Mouse (Mus musculus) Patski (cell line): ENCODE results near the gene Rybp. TPM values are rescaled to one million over a fixed set of nuclear protein-coding genes. Genes with fewer than 3 reads are reported as not detected.

ENCODE experiments used
- ATAC-seq: fragments of 100-300 bp; one replicate; pipeline ENCODE4 v1.8.0; 2021
- CTCF ChIA-PET: fragments of 350-600 bp; sonication (Branson Sonifier 250); formaldehyde crosslinking; loops from one replicate; lab custom pipeline; 2022; ENCODE audit warnings: inconsistent platforms; lab: Charles Lee
- POLR2A ChIA-PET: fragments of 350-600 bp; sonication (Branson Sonifier 250); formaldehyde crosslinking; loops from one replicate; lab custom pipeline; 2022; ENCODE audit warnings: antibody characterized with exemption, inconsistent platforms; lab: Charles Lee
- DNase-seq: peaks from one replicate; pipeline ENCODE4 v3.0.0-alpha.2; 2011; ENCODE audit warnings: low read depth, low spot score
- H3K27me3 ChIP-seq: fragments of 371-371 bp; one replicate; pipeline ENCODE4 v1.5.1; 2021
- CTCF ChIP-seq: fragments of 100-300 bp; IDR thresholded peaks from one replicate; pipeline ENCODE4 v1.5.1; 2021
- in situ Hi-C: fragments of 300-500 bp; cut with MboI; formaldehyde crosslinking; loops from 3 replicates; pipeline ENCODE4 v1.11.1; 2018; ENCODE audit warnings: low pct_unique_long_range_greater_than_20kb, mixed read lengths
- polyA plus RNA-seq: library from polyadenylated mRNA; unstranded; gene quantifications from one replicate; pipeline ENCODE4 v1.2.3, GENCODE M21; 2021

The Rybp gene
- polyA plus RNA-seq, 1 experiment from 2014 or later, result 22.6 TPM

DNA sequence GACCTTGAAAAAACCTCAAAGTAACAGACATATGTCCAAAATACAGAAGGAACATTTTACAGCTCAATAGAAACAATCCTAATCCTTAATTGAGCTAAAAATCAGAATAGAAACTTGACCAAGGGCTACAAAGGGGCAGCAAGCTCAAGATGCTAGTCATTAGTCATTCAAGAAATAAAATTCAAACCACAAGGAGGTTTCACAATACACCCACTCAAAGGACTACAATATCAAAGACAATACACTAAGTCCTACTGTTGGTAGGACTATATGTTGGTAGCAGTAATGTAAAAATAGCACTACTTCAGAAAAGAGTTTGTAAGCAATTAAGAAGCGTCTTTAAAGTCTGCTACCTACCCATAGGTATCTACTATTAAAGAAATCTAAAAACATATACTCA is 27.7 kb downstream of the Rybp start:
- DNase-seq (no peak), ATAC-seq (no peak)
- ChIA-PET POLR2A (no interaction called here), CTCF (interaction anchor here (0.6 to 1.3 kb wide), 3 partner anchors 8 to 317 kb away, joined by 3 read pairs; no protein-coding TSS in a partner anchor)
- no peak for TF ChIP-seq CTCF
- no peaks in the 10 kb centered on the region for H3K27me3 ChIP-seq
- in situ Hi-C loops, result no loop called here

DNA sequence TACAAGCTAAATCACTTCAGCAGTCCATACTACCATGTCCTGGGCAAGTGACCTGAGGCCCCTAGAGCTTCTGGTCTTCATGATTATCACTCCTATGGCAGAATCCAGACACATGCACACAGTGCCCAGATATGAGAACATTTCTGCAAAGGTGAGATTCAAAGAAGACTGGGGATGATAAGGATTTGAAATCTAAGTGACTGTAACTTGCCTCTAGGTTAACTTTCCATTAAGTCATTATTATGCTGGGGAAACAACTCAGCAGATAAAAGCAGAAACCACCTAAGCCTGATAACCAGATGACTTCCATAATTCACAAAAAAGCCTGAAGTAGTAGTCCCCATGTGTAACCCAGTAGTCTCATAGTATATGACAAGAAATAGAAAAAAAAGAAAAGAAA is 29.0 kb downstream of the Rybp start:
- H3K27me3 ChIP-seq, result no peaks in the 10 kb centered on the region
- POLR2A ChIA-PET, result no interaction called here
- ATAC-seq, result no peak
- no peak for DNase-seq
- in situ Hi-C loops, result no loop called here
- TF ChIP-seq CTCF, result no peak
- CTCF ChIA-PET, result interaction anchor here (1.1 to 1.2 kb wide), 2 partner anchors 10 to 13 kb away, joined by 3 read pairs; no protein-coding TSS in a partner anchor

GRCm38 (mm10) chr6:100255411-100255810 is 31.9 kb downstream of the Rybp start:
- H3K27me3 ChIP-seq, result no peaks in the 10 kb centered on the region
- DNase-seq (no peak), ATAC-seq (no peak)
- TF ChIP-seq CTCF, result no peak
- in situ Hi-C loops, result no loop called here
- CTCF ChIA-PET, result interaction anchor here (1.2 kb wide), 2 partner anchors 8 to 12 kb away, joined by 3 to 4 read pairs; no protein-coding TSS in a partner anchor
- POLR2A ChIA-PET, result interaction anchor here (0.6 kb wide), 1 partner anchor 15 kb away, joined by 3 read pairs; no protein-coding TSS in a partner anchor

- no peaks in the 10 kb centered on the region for H3K27me3 ChIP-seq
- ChIA-PET POLR2A (no interaction called here), CTCF (interaction anchor here (0.9 to 1.8 kb wide), 3 partner anchors 9 to 16 kb away, joined by 3 to 5 read pairs (median 4); no protein-coding TSS in a partner anchor)
- no peak for ATAC-seq
- DNase-seq, result no peak
- TF ChIP-seq CTCF, result no peak
- in situ Hi-C loops, result no loop called here
These were observed 32.6 kb downstream of the Rybp start for GRCm38 (mm10) chr6:100254671-100255070.

DNA sequence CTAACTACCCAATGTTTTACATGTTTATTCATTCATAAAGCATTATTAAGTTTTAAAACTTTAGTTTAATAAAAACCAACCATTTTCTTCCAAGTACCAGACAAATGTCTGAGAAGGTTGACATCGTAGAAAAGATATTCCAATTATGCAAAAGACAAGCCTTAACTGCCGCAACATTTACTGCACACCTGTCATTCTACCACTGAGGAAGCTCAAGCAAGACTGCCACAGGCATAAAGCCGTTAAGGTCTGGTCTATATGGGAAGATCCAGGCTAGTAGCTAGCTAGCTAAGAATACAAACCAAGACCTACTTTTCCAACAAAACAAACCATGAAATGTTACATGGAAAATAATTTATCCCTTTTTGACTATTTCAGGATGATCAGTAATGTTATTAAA is 42.8 kb downstream of the Rybp start:
- CTCF ChIA-PET, result no interaction called here
- ATAC-seq (no peak), DNase-seq (no peak)
- no peak for TF ChIP-seq CTCF
- in situ Hi-C loops, result no loop called here
- no peaks in the 10 kb centered on the region for H3K27me3 ChIP-seq
- POLR2A ChIA-PET, result no interaction called here

DNA sequence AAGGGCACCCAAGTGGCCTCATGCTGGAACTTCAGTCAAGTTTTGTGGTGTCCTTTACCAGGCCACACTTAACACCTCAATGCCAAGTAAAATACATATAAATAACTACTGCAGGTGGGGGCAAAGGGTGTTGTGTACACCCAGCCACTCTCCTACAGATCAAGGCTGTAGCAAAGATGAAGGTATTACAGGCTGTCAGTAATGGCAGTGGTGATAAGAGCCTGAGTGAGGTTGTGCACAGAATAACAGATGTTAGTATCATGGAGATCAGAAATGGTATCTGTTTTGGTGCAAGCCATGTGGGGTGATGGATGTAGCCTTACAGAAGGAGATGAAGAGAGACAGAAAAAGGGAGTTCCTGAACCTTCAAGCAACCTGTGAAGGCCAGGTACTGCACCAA is 52.2 kb downstream of the Rybp start:
- no peak for TF ChIP-seq CTCF
- no peak for DNase-seq
- ATAC-seq, result no peak
- H3K27me3 ChIP-seq, result no peaks in the 10 kb centered on the region
- ChIA-PET CTCF (no interaction called here), POLR2A (no interaction called here)
- in situ Hi-C loops, result no loop called here

GRCm38 (mm10) chr6:100233522-100233921 is 53.8 kb downstream of the Rybp start:
- in situ Hi-C loops, result no loop called here
- no peak for TF ChIP-seq CTCF
- DNase-seq (no peak), ATAC-seq (peak; percentile 26)
- ChIA-PET CTCF (interaction anchor here (1.0 to 1.3 kb wide), 2 partner anchors 10 to 12 kb away, joined by 3 to 4 read pairs; no protein-coding TSS in a partner anchor), POLR2A (interaction anchor here (0.6 to 0.7 kb wide), 4 partner anchors 24 to 58 kb away, joined by 3 to 6 read pairs (median 5); no protein-coding TSS in a partner anchor)
- no peaks in the 10 kb centered on the region for H3K27me3 ChIP-seq

- POLR2A ChIA-PET, result interaction anchor here (0.6 to 0.7 kb wide), 3 partner anchors 24 to 46 kb away, joined by 3 to 6 read pairs (median 5); no protein-coding TSS in a partner anchor
- in situ Hi-C loops, result no loop called here
These were observed 54.2 kb downstream of the Rybp start for GRCm38 (mm10) chr6:100233061-100233460.

GRCm38 (mm10) chr6:100226204-100226603 is 61.1 kb downstream of the Rybp start:
- H3K27me3 ChIP-seq, result no peaks in the 10 kb centered on the region
- ATAC-seq, result no peak
- no peak for TF ChIP-seq CTCF
- CTCF ChIA-PET, result no interaction called here
- POLR2A ChIA-PET, result no interaction called here
- DNase-seq, result no peak
- in situ Hi-C loops, result no loop called here

More at GRCm38 (mm10) chr6:100233061-100233460, 54.2 kb downstream of the Rybp start:
- H3K27me3 ChIP-seq, result no peaks in the 10 kb centered on the region
- ATAC-seq, result no peak
- no peak for DNase-seq
- no peak for TF ChIP-seq CTCF
- CTCF ChIA-PET, result interaction anchor here (1.3 kb wide), 1 partner anchor 12 kb away, joined by 3 read pairs; no protein-coding TSS in a partner anchor

- DNase-seq (no peak), ATAC-seq (no peak)
- TF ChIP-seq CTCF, result no peak
- ChIA-PET POLR2A (no interaction called here), CTCF (no interaction called here)
- no peaks in the 10 kb centered on the region for H3K27me3 ChIP-seq
- in situ Hi-C loops, result no loop called here
These were observed 63.4 kb downstream of the Rybp start for GRCm38 (mm10) chr6:100223932-100224331.

DNA sequence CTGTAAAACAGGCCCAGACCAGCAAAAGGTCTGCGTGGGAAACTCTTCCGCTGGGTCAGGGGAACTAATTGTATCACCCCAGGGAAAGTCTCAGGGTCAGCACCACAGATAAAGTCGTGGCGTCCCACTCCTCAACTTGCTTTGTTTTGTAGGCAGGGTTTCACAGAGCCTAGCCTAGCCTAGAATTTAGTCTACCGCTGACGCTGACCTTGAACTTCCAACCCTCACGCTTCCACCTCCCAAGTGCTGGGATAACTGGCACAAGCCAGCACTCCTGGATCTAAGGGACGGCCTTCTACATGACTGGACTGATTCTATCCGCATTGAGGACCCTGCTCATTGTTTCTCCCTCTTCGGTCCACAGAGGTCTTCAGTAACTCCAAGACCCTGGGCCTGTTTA is 63.9 kb downstream of the Rybp start:
- no peak for TF ChIP-seq CTCF
- no peak for ATAC-seq
- in situ Hi-C loops, result no loop called here
- ChIA-PET CTCF (no interaction called here), POLR2A (no interaction called here)
- DNase-seq, result no peak
- H3K27me3 ChIP-seq, result no peaks in the 10 kb centered on the region
